Mouse (Mus musculus): Measurements from ENCODE around the gene Abca17. TPM values are rescaled to one million over a fixed set of nuclear protein-coding genes. Genes with fewer than 3 reads are reported as not detected.

The Abca17 gene
- polyA plus RNA-seq (2014; fragmentation: Nextera tagmentation; extraction: Ambion mirVana) = 0.38 TPM in 1 of 2 replicates, not detected in the other

DNA sequence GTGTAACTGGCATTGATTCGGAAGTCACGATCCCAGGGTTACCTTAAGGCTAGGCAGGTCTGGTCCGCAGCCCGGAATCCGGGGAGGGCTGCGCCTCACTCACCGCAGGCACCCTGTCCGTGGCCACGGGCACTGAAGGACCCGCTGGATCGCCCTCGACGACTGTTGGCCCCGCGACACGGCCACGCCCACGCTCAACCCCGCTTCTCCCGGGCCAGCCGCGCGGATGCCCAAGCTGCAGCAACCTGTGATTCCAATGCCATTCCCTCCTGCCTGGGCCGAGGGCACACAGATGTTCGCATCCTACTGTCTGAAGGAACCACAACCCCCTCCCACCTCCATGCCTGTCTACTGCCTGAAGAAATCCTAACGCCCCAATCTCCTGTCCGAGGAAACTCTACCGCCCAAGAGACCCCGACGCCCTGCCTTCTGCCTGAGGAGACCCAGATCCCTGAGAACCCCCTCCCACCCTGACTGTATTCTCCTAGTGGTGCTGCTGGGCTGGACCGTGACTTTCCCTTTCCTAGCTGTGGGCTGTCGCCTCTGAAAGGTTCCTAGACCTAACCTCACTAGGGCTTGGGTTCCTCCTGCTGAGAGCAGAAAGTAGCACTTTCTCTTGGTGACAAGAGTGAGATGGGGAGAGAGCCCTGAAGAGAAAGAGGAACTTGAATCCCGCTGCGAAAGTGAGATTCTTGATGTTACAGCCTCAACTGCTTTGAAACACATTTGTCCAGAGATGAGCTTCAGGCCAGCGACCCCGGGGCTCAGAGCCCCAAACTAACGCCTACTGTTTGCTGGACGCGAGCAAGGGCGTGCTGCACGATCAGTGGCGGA lies at the start of gene Abca17:
Gene Abca17 (minus strand): TSS at position 143 of the 834 bp plus-strand sequence.
- Histone ChIP-seq H3K4me1 (ENCODE audit: control insufficient read depth, insufficient read depth, low read length) (no peaks in the 10 kb centered on the region; the same call in 1 of the 2 replicates), H3K36me3 (replicated peaks; ENCODE audit: control insufficient read depth, insufficient read depth, low read depth, low read length) (no peaks in the 10 kb centered on the region), H3K27ac (replicated peaks; ENCODE audit: low read depth, low read length) (no peak within 1 kb of the TSS), H3K4me2 (ENCODE audit: low read depth, low read length) (peak within 1 kb of the TSS; percentile 96), H3K9me3 (replicated peaks; ENCODE audit: control insufficient read depth, low read length) (no peaks in the 10 kb centered on the region), H3K27me3 (ENCODE audit: control insufficient read depth, insufficient read depth, low read length) (peaks cover 12% of the 10 kb centered on the region), H3K9ac (replicated peaks; ENCODE audit: low read length) (peak within 1 kb of the TSS; percentile 71), H3K4me3 (ENCODE audit: low read depth, low read length) (peak within 1 kb of the TSS; percentile 71)
- DNase-seq (ENCODE audit: low spot score) = peak; percentile 7
- no peak for ATAC-seq (replicated peaks; ENCODE audit: insufficient number of reproducible peaks, low FRiP score, low TSS enrichment, low read depth)
- WGBS = 5% methylated on average over 42 of the region's 42 CpGs

DNA sequence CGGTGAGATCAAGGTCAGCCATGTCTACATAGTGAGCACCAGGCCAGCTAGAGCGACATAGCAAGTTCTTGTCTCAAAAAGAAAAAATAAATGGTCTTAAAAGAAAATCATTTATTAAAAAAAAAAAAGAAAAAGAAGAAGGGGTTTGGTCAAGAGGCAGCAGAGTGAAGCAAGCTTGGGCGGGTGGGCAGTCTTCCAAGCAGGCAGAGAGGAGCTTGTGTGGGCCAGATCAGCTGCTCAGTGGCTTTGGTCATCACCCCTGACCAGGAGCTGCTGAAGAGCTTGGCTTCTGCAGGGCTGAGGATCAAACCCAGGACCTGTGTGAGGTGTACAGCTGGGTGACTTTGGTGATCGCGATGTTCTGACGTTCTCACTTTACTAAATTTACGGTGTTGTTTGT lies 43.6 kb upstream of the Abca17 start:
- H3K9ac ChIP-seq (replicated peaks; ENCODE audit: low read length) = no peak overlapping the region
- no peaks in the 10 kb centered on the region for H3K36me3 ChIP-seq (replicated peaks; ENCODE audit: control insufficient read depth, insufficient read depth, low read depth, low read length)
- ATAC-seq (replicated peaks; ENCODE audit: insufficient number of reproducible peaks, low FRiP score, low TSS enrichment, low read depth) (no peak), DNase-seq (ENCODE audit: low spot score) (no peak)
- H3K9me3 ChIP-seq (replicated peaks; ENCODE audit: control insufficient read depth, low read length) = no peaks in the 10 kb centered on the region
- H3K27me3 ChIP-seq (ENCODE audit: control insufficient read depth, insufficient read depth, low read length) = no peaks in the 10 kb centered on the region
- no peak overlapping the region for H3K27ac ChIP-seq (replicated peaks; ENCODE audit: low read depth, low read length)
- H3K4me3 ChIP-seq (ENCODE audit: low read depth, low read length) = no peak overlapping the region
- no peak overlapping the region for H3K4me2 ChIP-seq (ENCODE audit: low read depth, low read length)
- H3K4me1 ChIP-seq (ENCODE audit: control insufficient read depth, insufficient read depth, low read length) = no peaks in the 10 kb centered on the region
- WGBS = 86% methylated on average over 7 of the region's 7 CpGs

DNA sequence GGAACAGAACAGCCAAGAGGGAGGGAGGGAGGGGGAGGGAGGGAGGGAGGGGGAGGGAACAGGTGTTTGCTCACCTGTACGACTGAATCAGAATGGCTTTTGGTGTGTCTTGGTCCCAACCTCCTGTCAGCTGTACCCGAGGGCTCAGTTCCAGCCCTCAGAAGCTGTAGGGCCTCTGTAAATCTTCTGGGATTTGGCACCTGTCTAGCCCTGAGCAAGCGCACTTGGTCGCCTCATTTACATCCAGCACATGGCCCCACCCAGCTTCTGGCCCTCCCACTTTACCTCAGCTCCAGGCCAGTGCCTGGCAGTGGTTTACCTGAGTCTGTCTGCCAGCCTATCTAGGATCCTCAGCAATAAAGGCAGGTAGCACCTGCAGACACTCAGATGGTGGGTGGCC lies 42.7 kb upstream of the Abca17 start:
- Histone ChIP-seq H3K4me3 (ENCODE audit: low read depth, low read length) (no peak overlapping the region), H3K4me1 (ENCODE audit: control insufficient read depth, insufficient read depth, low read length) (no peaks in the 10 kb centered on the region), H3K27me3 (ENCODE audit: control insufficient read depth, insufficient read depth, low read length) (no peaks in the 10 kb centered on the region), H3K36me3 (replicated peaks; ENCODE audit: control insufficient read depth, insufficient read depth, low read depth, low read length) (no peaks in the 10 kb centered on the region), H3K9me3 (replicated peaks; ENCODE audit: control insufficient read depth, low read length) (no peaks in the 10 kb centered on the region), H3K9ac (replicated peaks; ENCODE audit: low read length) (no peak overlapping the region), H3K4me2 (ENCODE audit: low read depth, low read length) (no peak overlapping the region), H3K27ac (replicated peaks; ENCODE audit: low read depth, low read length) (no peak overlapping the region)
- 32% methylated on average over 4 of the region's 4 CpGs for WGBS
- no peak for DNase-seq (ENCODE audit: low spot score)
- no peak for ATAC-seq (replicated peaks; ENCODE audit: insufficient number of reproducible peaks, low FRiP score, low TSS enrichment, low read depth)

DNA sequence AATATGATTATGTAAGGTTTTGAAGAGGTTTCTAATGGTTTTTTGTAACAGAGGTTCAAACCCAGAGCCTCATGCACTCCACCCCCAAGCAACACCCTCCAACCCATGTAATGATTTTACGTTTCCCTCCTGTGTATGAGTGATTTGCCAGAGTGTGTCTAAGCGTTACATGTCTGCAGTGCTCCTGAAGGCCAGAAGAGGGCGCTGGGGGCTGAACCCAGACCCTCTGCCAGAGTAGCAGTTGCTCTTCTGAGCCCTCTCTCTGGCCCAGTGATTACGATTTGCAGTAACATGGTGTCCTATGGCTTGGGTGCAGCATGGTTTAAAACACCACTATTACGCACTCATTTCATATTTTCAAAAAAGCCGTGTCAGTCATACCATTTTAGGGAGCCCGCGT lies 40.3 kb upstream of the Abca17 start:
- Histone ChIP-seq H3K27ac (replicated peaks; ENCODE audit: low read depth, low read length) (no peak overlapping the region), H3K4me3 (ENCODE audit: low read depth, low read length) (no peak overlapping the region), H3K27me3 (ENCODE audit: control insufficient read depth, insufficient read depth, low read length) (no peaks in the 10 kb centered on the region), H3K36me3 (replicated peaks; ENCODE audit: control insufficient read depth, insufficient read depth, low read depth, low read length) (no peaks in the 10 kb centered on the region), H3K4me1 (ENCODE audit: control insufficient read depth, insufficient read depth, low read length) (no peaks in the 10 kb centered on the region), H3K4me2 (ENCODE audit: low read depth, low read length) (no peak overlapping the region), H3K9me3 (replicated peaks; ENCODE audit: control insufficient read depth, low read length) (no peaks in the 10 kb centered on the region), H3K9ac (replicated peaks; ENCODE audit: low read length) (no peak overlapping the region)
- ATAC-seq (replicated peaks; ENCODE audit: insufficient number of reproducible peaks, low FRiP score, low TSS enrichment, low read depth) (no peak), DNase-seq (ENCODE audit: low spot score) (peak; percentile 30)
- 61% methylated on average over 8 of the region's 8 CpGs for WGBS

DNA sequence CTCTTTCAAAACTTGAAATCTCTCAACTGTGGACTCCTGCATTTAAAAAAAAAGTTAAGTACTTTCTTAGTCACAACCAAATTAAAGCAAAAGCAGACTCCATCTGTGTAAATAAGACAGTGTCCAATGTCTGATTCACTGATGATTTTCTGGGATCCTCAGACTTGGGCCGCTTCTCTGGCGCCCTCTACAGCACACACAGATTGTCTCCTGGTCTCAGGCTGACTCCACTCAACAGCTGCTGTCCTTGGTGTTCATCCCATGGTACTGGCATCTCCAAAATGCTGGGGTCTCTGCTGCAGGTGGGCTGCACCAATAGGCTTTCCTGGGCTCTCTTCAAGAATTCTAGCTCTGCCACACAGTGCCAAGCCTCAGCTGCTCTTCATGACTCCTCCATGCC lies 39.0 kb upstream of the Abca17 start:
- Histone ChIP-seq H3K27ac (replicated peaks; ENCODE audit: low read depth, low read length) (no peak overlapping the region), H3K9me3 (replicated peaks; ENCODE audit: control insufficient read depth, low read length) (no peaks in the 10 kb centered on the region), H3K4me2 (ENCODE audit: low read depth, low read length) (no peak overlapping the region), H3K9ac (replicated peaks; ENCODE audit: low read length) (no peak overlapping the region), H3K4me1 (ENCODE audit: control insufficient read depth, insufficient read depth, low read length) (no peaks in the 10 kb centered on the region), H3K27me3 (ENCODE audit: control insufficient read depth, insufficient read depth, low read length) (no peaks in the 10 kb centered on the region), H3K4me3 (ENCODE audit: low read depth, low read length) (no peak overlapping the region), H3K36me3 (replicated peaks; ENCODE audit: control insufficient read depth, insufficient read depth, low read depth, low read length) (no peaks in the 10 kb centered on the region)
- no peak for ATAC-seq (replicated peaks; ENCODE audit: insufficient number of reproducible peaks, low FRiP score, low TSS enrichment, low read depth)
- peak; percentile 66 for DNase-seq (ENCODE audit: low spot score)
- 2% methylated on average over 2 of the region's 2 CpGs for WGBS

DNA sequence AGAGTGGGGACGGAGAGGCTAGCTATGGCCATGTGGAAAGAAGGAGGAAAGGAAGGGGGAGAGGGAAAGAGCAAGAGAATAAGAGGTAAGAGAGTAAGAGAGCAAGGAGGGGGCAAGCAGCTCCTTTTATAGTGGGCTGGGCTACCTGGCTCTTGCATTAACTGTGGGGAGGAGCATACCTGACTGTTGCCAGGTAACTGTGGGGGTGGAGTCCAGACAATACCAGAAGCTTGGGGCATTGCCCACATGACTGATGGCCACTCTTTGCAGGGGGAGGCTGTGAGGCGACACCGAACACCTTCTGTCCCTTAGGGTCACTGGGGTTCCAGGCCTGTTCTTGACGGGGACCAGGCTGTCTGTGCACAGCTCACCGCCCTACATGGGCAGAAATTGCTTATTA lies 37.8 kb upstream of the Abca17 start:
- WGBS = 84% methylated on average over 5 of the region's 5 CpGs
- H3K4me1 ChIP-seq (ENCODE audit: control insufficient read depth, insufficient read depth, low read length) = no peaks in the 10 kb centered on the region

DNA sequence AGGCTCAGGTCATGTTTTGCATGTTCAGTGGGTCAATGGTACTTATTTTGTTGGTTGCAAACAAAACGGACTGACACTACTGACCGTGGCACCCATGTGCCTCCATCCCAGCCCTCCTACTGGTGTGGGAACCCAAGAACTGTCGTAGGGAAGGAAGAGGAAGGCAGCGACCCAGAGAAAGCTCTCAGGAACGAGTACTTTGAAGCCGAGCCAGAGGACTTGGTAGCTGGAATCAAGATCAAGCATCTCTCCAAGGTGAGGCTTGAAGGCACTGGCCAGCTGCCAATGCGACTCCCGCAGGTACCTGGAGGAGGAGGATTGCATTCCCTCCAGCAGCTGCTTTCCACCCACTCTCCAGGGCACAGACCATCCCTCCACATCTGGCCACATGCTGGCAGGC lies 32.9 kb upstream of the Abca17 start:
- H3K9ac ChIP-seq (replicated peaks; ENCODE audit: low read length) = no peak overlapping the region
- H3K27ac ChIP-seq (replicated peaks; ENCODE audit: low read depth, low read length) = no peak overlapping the region
- H3K4me1 ChIP-seq (ENCODE audit: control insufficient read depth, insufficient read depth, low read length) = no peaks in the 10 kb centered on the region
- H3K27me3 ChIP-seq (ENCODE audit: control insufficient read depth, insufficient read depth, low read length) = no peaks in the 10 kb centered on the region
- no peaks in the 10 kb centered on the region for H3K9me3 ChIP-seq (replicated peaks; ENCODE audit: control insufficient read depth, low read length)
- ATAC-seq (replicated peaks; ENCODE audit: insufficient number of reproducible peaks, low FRiP score, low TSS enrichment, low read depth) = no peak
- 79% methylated on average over 8 of the region's 8 CpGs for WGBS
- H3K36me3 ChIP-seq (replicated peaks; ENCODE audit: control insufficient read depth, insufficient read depth, low read depth, low read length) = no peaks in the 10 kb centered on the region
- no peak for DNase-seq (ENCODE audit: low spot score)
- no peak overlapping the region for H3K4me2 ChIP-seq (ENCODE audit: low read depth, low read length)
- no peak overlapping the region for H3K4me3 ChIP-seq (ENCODE audit: low read depth, low read length)

More for the DNA sequence above, 37.8 kb upstream of the Abca17 start:
- DNase-seq (ENCODE audit: low spot score) (no peak), ATAC-seq (replicated peaks; ENCODE audit: insufficient number of reproducible peaks, low FRiP score, low TSS enrichment, low read depth) (no peak)
- H3K9ac ChIP-seq (replicated peaks; ENCODE audit: low read length) = no peak overlapping the region
- no peaks in the 10 kb centered on the region for H3K9me3 ChIP-seq (replicated peaks; ENCODE audit: control insufficient read depth, low read length)
- H3K4me3 ChIP-seq (ENCODE audit: low read depth, low read length) = no peak overlapping the region
- no peak overlapping the region for H3K27ac ChIP-seq (replicated peaks; ENCODE audit: low read depth, low read length)
- no peaks in the 10 kb centered on the region for H3K36me3 ChIP-seq (replicated peaks; ENCODE audit: control insufficient read depth, insufficient read depth, low read depth, low read length)
- no peak overlapping the region for H3K4me2 ChIP-seq (ENCODE audit: low read depth, low read length)
- no peaks in the 10 kb centered on the region for H3K27me3 ChIP-seq (ENCODE audit: control insufficient read depth, insufficient read depth, low read length)

DNA sequence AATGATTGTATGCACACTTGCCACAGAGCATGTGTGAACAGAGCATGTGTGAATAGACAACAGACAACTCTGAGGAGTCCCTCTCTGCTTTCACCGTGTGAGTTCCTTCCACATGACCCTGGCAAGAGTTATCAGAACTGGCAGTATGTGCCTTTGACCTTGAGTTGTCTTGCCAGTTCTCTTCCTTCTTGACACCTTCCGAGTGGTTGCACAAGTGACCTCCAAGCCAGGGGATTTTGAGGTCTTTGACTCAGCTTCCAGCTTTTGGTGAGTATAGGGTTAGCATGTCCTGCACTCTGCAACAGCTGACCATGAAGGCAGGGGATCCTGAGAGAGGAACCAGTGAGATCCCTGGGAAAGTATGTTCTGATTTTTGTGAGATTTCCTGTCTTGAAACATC lies 27.6 kb upstream of the Abca17 start:
- no peak overlapping the region for H3K9ac ChIP-seq (replicated peaks; ENCODE audit: low read length)
- 80% methylated on average over 2 of the region's 2 CpGs for WGBS

More for the DNA sequence above, 27.6 kb upstream of the Abca17 start:
- H3K4me3 ChIP-seq (ENCODE audit: low read depth, low read length) = no peak overlapping the region
- no peak overlapping the region for H3K4me2 ChIP-seq (ENCODE audit: low read depth, low read length)
- no peaks in the 10 kb centered on the region; the same call in 1 of the 2 replicates for H3K4me1 ChIP-seq (ENCODE audit: control insufficient read depth, insufficient read depth, low read length)
- ATAC-seq (replicated peaks; ENCODE audit: insufficient number of reproducible peaks, low FRiP score, low TSS enrichment, low read depth) (no peak), DNase-seq (ENCODE audit: low spot score) (no peak)
- H3K27me3 ChIP-seq (ENCODE audit: control insufficient read depth, insufficient read depth, low read length) = no peaks in the 10 kb centered on the region
- H3K36me3 ChIP-seq (replicated peaks; ENCODE audit: control insufficient read depth, insufficient read depth, low read depth, low read length) = no peaks in the 10 kb centered on the region; the same call in 1 of the 2 replicates
- no peaks in the 10 kb centered on the region for H3K9me3 ChIP-seq (replicated peaks; ENCODE audit: control insufficient read depth, low read length)
- no peak overlapping the region for H3K27ac ChIP-seq (replicated peaks; ENCODE audit: low read depth, low read length)

All from embryonic facial prominence, embryonic 11.5 days (tissue).